Mouse (Mus musculus) liver, embryonic 12.5 days (tissue): ENCODE data around the gene Smn1. TPM values are rescaled to one million over a fixed set of nuclear protein-coding genes. Genes with fewer than 3 reads are reported as not detected.
A peak's percentile ranks its signal among the peaks of the same experiment; 100 is the strongest.

Source experiments
- ATAC-seq: fragments of 200-750 bp; cut with Nextera tagmentation; 2 replicates; pipeline ENCODE4 v1.8.0; 2017; ENCODE audit warnings: moderate number of reproducible peaks, mild to moderate bottlenecking, moderate library complexity
- H3K27ac ChIP-seq: fragments of 300-500 bp; sonication (generic); 2 replicates; pipeline ENCODE4 v1.5.1; 2016; ENCODE audit warnings: mild to moderate bottlenecking
- H3K27me3 ChIP-seq: fragments of 300-500 bp; sonication (generic); replicated peaks from 2 replicates; pipeline ENCODE4 v1.6.1; 2016; ENCODE audit warnings: mild to moderate bottlenecking, moderate library complexity
- H3K36me3 ChIP-seq: fragments of 300-500 bp; sonication (generic); 2 replicates; pipeline ENCODE4 v1.6.1; 2016; ENCODE audit warnings: mild to moderate bottlenecking, moderate library complexity
- H3K4me1 ChIP-seq: fragments of 300-500 bp; sonication (generic); 2 replicates; pipeline ENCODE4 v1.6.1; 2016
- H3K4me2 ChIP-seq: fragments of 300-500 bp; sonication (generic); 2 replicates; pipeline ENCODE4 v1.6.1; 2016; ENCODE audit warnings: mild to moderate bottlenecking, moderate library complexity
- H3K4me3 ChIP-seq: fragments of 300-500 bp; sonication (generic); 2 replicates; pipeline ENCODE4 v1.5.1; 2016; ENCODE audit warnings: mild to moderate bottlenecking, moderate library complexity
- H3K9ac ChIP-seq: fragments of 300-500 bp; sonication (generic); 2 replicates; pipeline ENCODE4 v1.6.1; 2016; ENCODE audit warnings: mild to moderate bottlenecking, moderate library complexity
- H3K9me3 ChIP-seq: fragments of 300-500 bp; sonication (generic); replicated peaks from 2 replicates; pipeline ENCODE4 v1.6.1; 2016; ENCODE audit warnings: mild to moderate bottlenecking, moderate library complexity
- WGBS: fragments of 180-500 bp; shearing (Covaris S2); methylation state at CpG from one replicate; pipeline ENCODE4 v1.1.7; 2016; ENCODE audit not compliant: insufficient replicate concordance; 5-methylcytosine and 5-hydroxymethylcytosine counted together
- polyA plus RNA-seq: library from polyadenylated mRNA; unstranded; fragments of >200 nt; fragmentation: Nextera tagmentation; extraction: Ambion mirVana; gene quantifications from 2 replicates; pipeline ENCODE4 v1.2.1, GENCODE M21; 2016

Smn1 gene
- 39.1 and 41.0 TPM in 2 replicates for polyA plus RNA-seq

- H3K27ac ChIP-seq: 0 out of 2 replicates have a peak within 1 kb of the TSS, but pooled peaks have one; percentile 40
- peak within 1 kb of the TSS; percentile 96 for H3K4me3 ChIP-seq
- H3K36me3 ChIP-seq: peaks cover 30% of the 10 kb centered on the region
- no peaks in the 10 kb centered on the region for H3K9me3 ChIP-seq
- peak within 1 kb of the TSS; percentile 88 for H3K4me2 ChIP-seq
- ATAC-seq: peak; percentile 97
- H3K9ac ChIP-seq: peak within 1 kb of the TSS; percentile 83
- no peaks in the 10 kb centered on the region for H3K27me3 ChIP-seq
- WGBS: 4% methylated on average over 42 of the region's 42 CpGs
- peaks cover 19% of the 10 kb centered on the region for H3K4me1 ChIP-seq
These were observed at the start of gene Smn1 for GRCm38 (mm10) chr13:100124423-100125257. Gene Smn1 (plus strand): TSS chr13:100124852.

GRCm38 (mm10) chr13:100098808-100099207 lies 25.8 kb upstream of the Smn1 start:
- peaks cover 50% of the 10 kb centered on the region for H3K36me3 ChIP-seq
- no peak overlapping the region for H3K9ac ChIP-seq
- ATAC-seq: no peak
- 38% methylated on average over 6 of the region's 6 CpGs for WGBS
- no peaks in the 10 kb centered on the region for H3K27me3 ChIP-seq
- H3K4me3 ChIP-seq: no peak overlapping the region
- no peaks in the 10 kb centered on the region for H3K9me3 ChIP-seq
- H3K4me1 ChIP-seq: peaks cover 31% of the 10 kb centered on the region
- no peak overlapping the region for H3K4me2 ChIP-seq
- H3K27ac ChIP-seq: no peak overlapping the region

- Histone ChIP-seq H3K4me2 (peak overlapping the region; percentile 80), H3K9ac (peak overlapping the region; percentile 84), H3K4me1 (peaks cover 48% of the 10 kb centered on the region), H3K27me3 (peaks cover 2% of the 10 kb centered on the region; the same call in 1 of the 2 replicates), H3K27ac (peak overlapping the region; percentile 82), H3K36me3 (peaks cover 9% of the 10 kb centered on the region), H3K9me3 (no peaks in the 10 kb centered on the region), H3K4me3 (peak overlapping the region; percentile 83)
- 2% methylated on average over 15 of the region's 15 CpGs for WGBS
- ATAC-seq: peak; percentile 52
These were observed 21.5 kb upstream of the Smn1 start for GRCm38 (mm10) chr13:100103052-100103658.

- Histone ChIP-seq H3K4me1 (peaks cover 53% of the 10 kb centered on the region), H3K36me3 (peaks cover 2% of the 10 kb centered on the region), H3K4me3 (peak within 1 kb of the TSS; percentile 83), H3K4me2 (peak within 1 kb of the TSS; percentile 80), H3K27ac (peak within 1 kb of the TSS; percentile 82), H3K27me3 (peaks cover 4% of the 10 kb centered on the region; the same call in 1 of the 2 replicates), H3K9me3 (no peaks in the 10 kb centered on the region), H3K9ac (peak within 1 kb of the TSS; percentile 84)
- ATAC-seq: peak; percentile 81
- WGBS: under 1% methylated on average over 44 of the region's 44 CpGs
These were observed 20.9 kb upstream of the Smn1 start, which contains the start of gene Bdp1 for GRCm38 (mm10) chr13:100103748-100104254. Gene Bdp1 (minus strand): TSS chr13:100104070.

- Histone ChIP-seq H3K36me3 (no peaks in the 10 kb centered on the region), H3K4me3 (peak within 1 kb of the TSS; percentile 71), H3K9me3 (no peaks in the 10 kb centered on the region), H3K9ac (peak within 1 kb of the TSS; percentile 64), H3K27me3 (peaks cover 4% of the 10 kb centered on the region; the same call in 1 of the 2 replicates), H3K27ac (no peak within 1 kb of the TSS), H3K4me1 (peaks cover 28% of the 10 kb centered on the region), H3K4me2 (peak within 1 kb of the TSS; percentile 96)
- 1% methylated on average over 75 of the region's 76 CpGs for WGBS
- peak; percentile 50 for ATAC-seq
These were observed 16.8 kb upstream of the Smn1 start, which contains the start of gene Serf1 for GRCm38 (mm10) chr13:100107652-100108472. Gene Serf1 (plus strand): TSS chr13:100108012.

GRCm38 (mm10) chr13:100112218-100112972 lies 12.3 kb upstream of the Smn1 start:
- no peak overlapping the region for H3K27ac ChIP-seq
- H3K9me3 ChIP-seq: no peaks in the 10 kb centered on the region
- peaks cover 15% of the 10 kb centered on the region for H3K4me1 ChIP-seq
- H3K36me3 ChIP-seq: no peaks in the 10 kb centered on the region
- 33% methylated on average over 5 of the region's 5 CpGs for WGBS
- no peak overlapping the region for H3K4me3 ChIP-seq
- H3K4me2 ChIP-seq: no peak overlapping the region
- no peak for ATAC-seq
- peaks cover 4% of the 10 kb centered on the region; the same call in 1 of the 2 replicates for H3K27me3 ChIP-seq
- no peak overlapping the region for H3K9ac ChIP-seq

GRCm38 (mm10) chr13:100123970-100124369 lies 682 bp upstream of the Smn1 start:
- Histone ChIP-seq H3K4me2 (peak overlapping the region; percentile 88), H3K4me1 (peaks cover 19% of the 10 kb centered on the region), H3K4me3 (peak overlapping the region; percentile 96), H3K9me3 (no peaks in the 10 kb centered on the region), H3K9ac (no peak overlapping the region), H3K27me3 (no peaks in the 10 kb centered on the region), H3K36me3 (peaks cover 23% of the 10 kb centered on the region), H3K27ac (no peak overlapping the region)
- no peak for ATAC-seq
- 73% methylated on average over 3 of the region's 3 CpGs for WGBS

GRCm38 (mm10) chr13:100125258-100125643 lies 599 bp downstream of the Smn1 start:
- under 1% methylated on average over 10 of the region's 10 CpGs for WGBS
- Histone ChIP-seq H3K27ac (0 out of 2 replicates have a peak overlapping the region, but pooled peaks have one; percentile 40), H3K4me2 (peak overlapping the region; percentile 88), H3K36me3 (peaks cover 35% of the 10 kb centered on the region), H3K4me3 (peak overlapping the region; percentile 96), H3K27me3 (no peaks in the 10 kb centered on the region), H3K9me3 (no peaks in the 10 kb centered on the region), H3K9ac (peak overlapping the region; percentile 83), H3K4me1 (peaks cover 19% of the 10 kb centered on the region)
- ATAC-seq: peak; percentile 17; the same call in 1 of the 2 replicates

- no peak overlapping the region for H3K9ac ChIP-seq
- peaks cover 27% of the 10 kb centered on the region for H3K36me3 ChIP-seq
- no peaks in the 10 kb centered on the region for H3K4me1 ChIP-seq
- no peaks in the 10 kb centered on the region for H3K27me3 ChIP-seq
- H3K9me3 ChIP-seq: no peaks in the 10 kb centered on the region
- H3K4me2 ChIP-seq: no peak overlapping the region
- whole genome bisulfite sequencing: 74% methylated on average over 8 of the region's 8 CpGs
- no peak overlapping the region for H3K4me3 ChIP-seq
- ATAC-seq: no peak
- no peak overlapping the region for H3K27ac ChIP-seq
These were observed 17.1 kb downstream of the Smn1 start for GRCm38 (mm10) chr13:100141646-100142314.

GRCm38 (mm10) chr13:100152659-100153058 lies 28.0 kb downstream of the Smn1 start:
- Histone ChIP-seq H3K27ac (no peak overlapping the region), H3K9me3 (no peaks in the 10 kb centered on the region), H3K27me3 (no peaks in the 10 kb centered on the region), H3K4me2 (no peak overlapping the region), H3K9ac (no peak overlapping the region), H3K4me1 (no peaks in the 10 kb centered on the region), H3K4me3 (no peak overlapping the region), H3K36me3 (no peaks in the 10 kb centered on the region)
- 19% methylated on average over 1 of the region's 1 CpGs for WGBS
- ATAC-seq: no peak
